Mouse (Mus musculus) olfactory bulb, adult 2 months (tissue): ENCODE measurements around the gene Myo1g. TPM values are rescaled to one million over a fixed set of nuclear protein-coding genes. Genes with fewer than 3 reads are reported as not detected.

Source experiments
- H3K27ac ChIP-seq: fragments of 200-500 bp; 2 replicates; pipeline ENCODE4 v1.5.1; 2012; ENCODE audit warnings: low read depth, low read length; ENCODE audit not compliant: insufficient read depth
- H3K4me1 ChIP-seq: fragments of 200-500 bp; 2 replicates; pipeline ENCODE4 v1.6.1; 2012; ENCODE audit warnings: low read length; ENCODE audit not compliant: control insufficient read depth, insufficient read depth
- H3K4me3 ChIP-seq: fragments of 200-500 bp; 2 replicates; pipeline ENCODE4 v1.5.1; 2012; ENCODE audit warnings: mild to moderate bottlenecking, low read depth, low read length, moderate library complexity; ENCODE audit not compliant: insufficient read depth
- CTCF ChIP-seq: fragments of 200-500 bp; IDR thresholded peaks from 2 replicates; pipeline ENCODE4 v1.5.1; 2012; ENCODE audit warnings: low read depth, mild to moderate bottlenecking, low read length, moderate library complexity; ENCODE audit not compliant: insufficient read depth
- POLR2A ChIP-seq: fragments of 200-500 bp; IDR thresholded peaks from 2 replicates; pipeline ENCODE4 v1.6.1; 2012; ENCODE audit warnings: mild to moderate bottlenecking, low read depth, low read length, moderate library complexity; ENCODE audit not compliant: insufficient read depth
- WGBS: fragments of 180-500 bp; shearing (Covaris S2); methylation state at CpG from one replicate; pipeline ENCODE4 v1.1.7; 2018; 5-methylcytosine and 5-hydroxymethylcytosine counted together
- polyA plus RNA-seq: library from polyadenylated mRNA; stranded (reverse); fragments of >200 nt; gene quantifications from 2 replicates; pipeline ENCODE4 v1.2.4, GENCODE M21; 2012; ENCODE audit warnings: low replicate concordance; ENCODE audit not compliant: missing spikeins, insufficient read depth, insufficient read length

Gene Myo1g
- polyA plus RNA-seq, 1 experiment, result not detected

- Histone ChIP-seq H3K4me3 (no peak overlapping the region), H3K4me1 (peaks cover 12% of the 10 kb centered on the region), H3K27ac (no peak overlapping the region)
- TF ChIP-seq POLR2A (no peak), CTCF (no peak)
- WGBS, result 56% methylated on average over 3 of the region's 3 CpGs
Observed at GRCm38 (mm10) chr11:6484244-6484959, 36.4 kb downstream of the Myo1g start.

- no peak overlapping the region for H3K27ac ChIP-seq
- no peak overlapping the region for H3K4me3 ChIP-seq
- H3K4me1 ChIP-seq, result peaks cover 12% of the 10 kb centered on the region
- no peak for TF ChIP-seq CTCF
- TF ChIP-seq POLR2A, result no peak
- WGBS, result 96% methylated on average over 2 of the region's 2 CpGs
Observed at GRCm38 (mm10) chr11:6483103-6483502, 37.7 kb downstream of the Myo1g start.

DNA sequence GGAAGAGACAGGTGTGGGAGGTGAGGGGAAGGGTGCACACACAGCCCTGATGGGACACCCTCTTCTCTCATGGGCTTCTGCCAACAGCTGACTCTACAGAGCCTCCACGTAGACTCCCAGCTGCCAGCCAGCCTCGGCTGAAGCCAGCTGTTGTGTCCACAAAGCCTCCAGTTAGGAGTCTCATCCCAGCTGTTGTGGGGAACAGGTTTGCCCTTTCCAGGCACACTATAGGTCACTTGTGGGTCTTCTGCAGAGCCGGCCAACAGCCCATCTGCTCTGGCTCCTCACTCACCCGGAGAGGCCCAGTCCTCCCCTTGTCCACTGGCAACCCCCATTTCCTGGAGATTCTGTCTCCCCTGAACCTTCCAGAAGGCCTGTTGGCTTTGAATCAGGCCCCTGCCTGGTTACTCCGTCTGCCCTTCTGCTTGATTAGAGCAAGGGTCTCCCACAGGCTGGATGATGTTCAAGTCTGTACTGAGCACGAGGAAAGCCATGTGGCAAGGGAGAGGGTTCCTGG is 39.0 kb downstream of the Myo1g start:
- 43% methylated on average over 6 of the region's 6 CpGs for WGBS
- Histone ChIP-seq H3K4me3 (no peak overlapping the region), H3K27ac (no peak overlapping the region), H3K4me1 (peaks cover 6% of the 10 kb centered on the region)
- TF ChIP-seq CTCF (no peak), POLR2A (no peak)

- Histone ChIP-seq H3K27ac (no peak overlapping the region), H3K4me1 (peaks cover 6% of the 10 kb centered on the region), H3K4me3 (no peak overlapping the region)
- TF ChIP-seq POLR2A (no peak), CTCF (no peak)
- 72% methylated on average over 13 of the region's 13 CpGs for WGBS
Observed at GRCm38 (mm10) chr11:6480681-6481405, 39.9 kb downstream of the Myo1g start.

DNA sequence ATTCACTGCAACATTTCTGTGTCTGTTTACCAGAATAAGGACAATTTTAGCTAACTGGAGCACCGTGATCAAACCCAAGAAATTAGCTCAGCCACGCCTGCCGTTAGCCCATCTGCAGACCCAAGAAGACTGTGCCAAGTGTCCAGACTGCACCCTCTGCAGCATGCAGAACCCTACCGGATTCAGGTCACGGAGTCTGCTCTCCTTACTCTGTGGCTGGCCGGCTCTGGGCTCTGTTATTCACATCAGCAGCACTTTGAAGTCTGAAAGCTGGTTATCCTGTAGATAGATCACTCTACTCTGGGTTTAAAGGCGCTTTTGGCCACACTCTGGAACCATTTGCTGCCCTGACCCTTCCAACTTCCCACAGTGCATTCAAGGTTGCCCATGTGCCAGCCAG is 40.6 kb downstream of the Myo1g start:
- Histone ChIP-seq H3K27ac (no peak overlapping the region), H3K4me3 (no peak overlapping the region), H3K4me1 (peaks cover 3% of the 10 kb centered on the region)
- WGBS, result 65% methylated on average over 7 of the region's 7 CpGs
- TF ChIP-seq CTCF (no peak), POLR2A (no peak)

DNA sequence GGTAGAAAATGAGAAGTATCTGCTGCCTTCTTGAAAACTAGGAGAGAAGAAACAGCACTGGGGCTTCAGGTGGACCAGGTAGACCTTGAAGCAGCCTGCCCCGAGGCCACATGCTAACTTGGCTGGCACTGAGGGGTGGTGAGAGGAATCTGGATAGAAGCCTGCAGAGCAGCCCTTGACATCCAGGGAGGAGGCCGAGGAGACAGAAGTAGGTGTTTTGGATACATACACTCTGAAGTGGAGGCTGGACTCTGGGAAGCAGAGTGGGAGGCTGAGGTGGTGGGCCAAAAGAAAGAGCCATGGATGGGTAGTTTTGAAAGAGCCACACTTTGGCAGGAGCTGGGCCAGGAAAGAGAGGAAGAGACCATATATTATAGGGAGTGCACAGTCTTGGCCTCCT is 41.5 kb downstream of the Myo1g start:
- 78% methylated on average over 2 of the region's 2 CpGs for WGBS
- H3K27ac ChIP-seq, result no peak overlapping the region

GRCm38 (mm10) chr11:6477350-6477749 is 43.4 kb downstream of the Myo1g start:
- no peak for TF ChIP-seq CTCF
- Histone ChIP-seq H3K27ac (no peak overlapping the region), H3K4me1 (no peaks in the 10 kb centered on the region), H3K4me3 (no peak overlapping the region)
- WGBS, result 100% methylated on average over 1 of the region's 1 CpGs

More for the DNA sequence above, 41.5 kb downstream of the Myo1g start:
- TF ChIP-seq POLR2A, result no peak
- no peak for TF ChIP-seq CTCF
- H3K4me1 ChIP-seq, result no peaks in the 10 kb centered on the region
- H3K4me3 ChIP-seq, result no peak overlapping the region

- no peak overlapping the region for H3K27ac ChIP-seq
- 52% methylated on average over 6 of the region's 6 CpGs for WGBS
- no peak overlapping the region for H3K4me3 ChIP-seq
- no peak for TF ChIP-seq POLR2A
- no peak for TF ChIP-seq CTCF
- H3K4me1 ChIP-seq, result no peaks in the 10 kb centered on the region
Observed at GRCm38 (mm10) chr11:6476876-6477275, 43.9 kb downstream of the Myo1g start.

- H3K4me3 ChIP-seq, result peak within 1 kb of the TSS; percentile 87
- H3K27ac ChIP-seq, result peak within 1 kb of the TSS; percentile 93
- TF ChIP-seq CTCF (no peak), POLR2A (peak; percentile 98)
- 24% methylated on average over 76 of the region's 76 CpGs for WGBS
- no peaks in the 10 kb centered on the region for H3K4me1 ChIP-seq
Observed at GRCm38 (mm10) chr11:6475867-6476484, 44.8 kb downstream of the Myo1g start, which contains the start of gene Purb. Gene Purb (minus strand): TSS chr11:6475917.
